Mouse (Mus musculus) hindbrain, embryonic 12.5 days (tissue): Measurements from ENCODE around the gene Tut4. TPM values are rescaled to one million over a fixed set of nuclear protein-coding genes. Genes with fewer than 3 reads are reported as not detected.

Experiments
- ATAC-seq: fragments of 200-750 bp; cut with Nextera tagmentation; 2 replicates; pipeline ENCODE4 v1.8.0; 2017; ENCODE audit warnings: moderate TSS enrichment; ENCODE audit not compliant: low FRiP score
- H3K27ac ChIP-seq: fragments of 300-500 bp; sonication (generic); 2 replicates; pipeline ENCODE4 v1.5.1; 2016; ENCODE audit warnings: mild to moderate bottlenecking
- H3K27me3 ChIP-seq: fragments of 300-500 bp; sonication (generic); 2 replicates; pipeline ENCODE4 v1.6.1; 2016; ENCODE audit warnings: mild to moderate bottlenecking
- H3K36me3 ChIP-seq: fragments of 300-500 bp; sonication (generic); 2 replicates; pipeline ENCODE4 v1.6.1; 2016; ENCODE audit warnings: mild to moderate bottlenecking
- H3K4me1 ChIP-seq: fragments of 300-500 bp; sonication (generic); 2 replicates; pipeline ENCODE4 v1.6.1; 2016
- H3K4me2 ChIP-seq: fragments of 300-500 bp; sonication (generic); replicated peaks from 2 replicates; pipeline ENCODE4 v1.6.1; 2016; ENCODE audit warnings: mild to moderate bottlenecking
- H3K4me3 ChIP-seq: fragments of 300-500 bp; sonication (generic); 2 replicates; pipeline ENCODE4 v1.5.1; 2016; ENCODE audit warnings: mild to moderate bottlenecking
- H3K9ac ChIP-seq: fragments of 300-500 bp; sonication (generic); 2 replicates; pipeline ENCODE4 v1.6.1; 2016; ENCODE audit warnings: mild to moderate bottlenecking, moderate library complexity
- H3K9me3 ChIP-seq: fragments of 300-500 bp; sonication (generic); replicated peaks from 2 replicates; pipeline ENCODE4 v1.6.1; 2016; ENCODE audit warnings: mild to moderate bottlenecking
- WGBS: fragments of 180-500 bp; shearing (Covaris S2); methylation state at CpG from one replicate; pipeline ENCODE4 v1.1.7; 2016; 5-methylcytosine and 5-hydroxymethylcytosine counted together
- polyA plus RNA-seq: library from polyadenylated mRNA; unstranded; fragments of >200 nt; fragmentation: Nextera tagmentation; extraction: Ambion mirVana; gene quantifications from 2 replicates; pipeline ENCODE4 v1.2.1, GENCODE M21; 2016

Gene Tut4
- polyA plus RNA-seq, 1 experiment from 2014 or later = 118 TPM

DNA sequence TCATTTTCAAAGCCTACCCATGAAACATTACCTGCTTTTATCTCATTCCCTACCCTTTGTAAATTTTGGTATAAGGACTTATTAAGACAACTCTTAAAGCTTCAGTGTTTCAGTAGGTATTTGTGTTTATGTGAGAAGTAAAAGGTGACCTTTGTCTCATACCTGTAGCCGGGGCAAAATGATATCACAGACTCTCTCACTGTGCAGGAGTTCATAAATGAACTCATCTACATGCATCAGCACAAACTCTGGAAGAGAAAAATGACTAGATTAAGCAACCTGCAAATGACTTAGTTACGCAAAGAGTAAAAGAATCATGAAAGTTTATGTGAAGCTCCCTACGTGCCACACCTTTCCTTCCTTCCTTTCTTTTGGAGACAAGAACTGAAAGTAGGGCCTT, 113.4 kb downstream of the Tut4 start:
- Histone ChIP-seq H3K4me1 (peaks cover 6% of the 10 kb centered on the region), H3K27me3 (no peaks in the 10 kb centered on the region), H3K27ac (no peak overlapping the region), H3K9me3 (no peaks in the 10 kb centered on the region), H3K9ac (no peak overlapping the region), H3K36me3 (peaks cover 61% of the 10 kb centered on the region), H3K4me2 (no peak overlapping the region), H3K4me3 (no peak overlapping the region)
- 97% methylated on average over 3 of the region's 3 CpGs for WGBS
- ATAC-seq = no peak

DNA sequence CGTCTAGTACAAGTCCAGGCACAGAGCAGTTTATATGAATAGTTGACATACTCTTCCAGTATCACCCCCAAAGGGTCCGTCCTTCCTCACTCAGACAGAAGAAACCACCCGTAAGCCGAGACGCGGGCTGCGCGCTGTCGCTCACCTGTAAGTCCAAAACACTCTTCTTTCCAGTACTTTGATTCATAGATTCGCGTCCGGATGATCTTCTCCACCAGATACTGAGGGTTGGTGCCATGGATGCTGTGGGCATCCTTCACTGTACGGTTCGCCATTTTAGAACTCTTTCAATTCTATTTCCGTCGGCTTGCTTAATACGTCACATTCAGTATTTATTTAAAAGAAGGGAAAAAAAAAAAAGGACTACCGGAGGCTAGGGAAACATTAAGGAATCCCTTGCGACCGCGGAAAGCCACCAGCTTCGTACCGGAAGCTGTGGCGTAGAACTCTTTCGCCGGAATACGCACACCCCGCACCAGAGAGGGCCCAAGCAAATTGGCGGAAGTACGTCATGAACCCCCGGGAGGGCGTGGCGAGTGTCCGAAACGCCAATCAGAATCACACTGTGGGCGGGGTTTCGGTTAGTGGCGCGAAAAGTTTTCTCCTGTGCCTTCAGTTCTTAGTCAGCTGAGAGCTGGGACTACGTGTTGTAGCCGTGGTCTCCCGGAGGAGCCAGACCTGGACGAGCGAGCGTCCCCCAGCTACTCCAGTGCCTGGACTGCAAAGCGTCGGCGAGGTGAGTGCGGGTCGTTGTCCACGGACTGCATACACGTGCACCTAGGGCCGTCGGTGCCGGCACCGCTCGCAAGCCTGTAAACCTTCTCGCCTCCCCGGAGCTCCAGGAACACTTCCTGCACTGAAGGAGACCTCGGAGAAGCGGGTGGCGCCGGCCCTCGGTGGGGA, 119.9 kb downstream of the Tut4 start, which contains the start of the genes Prpf38a and Orc1:
TSS of gene Prpf38a (minus strand) at position 497 of the 903 bp plus-strand sequence.
TSS of gene Orc1 (plus strand) at position 584 of the 903 bp plus-strand sequence.
- peak within 1 kb of the TSS; percentile 96 for H3K4me2 ChIP-seq
- WGBS = under 1% methylated on average over 64 of the region's 64 CpGs
- peaks cover 15% of the 10 kb centered on the region for H3K36me3 ChIP-seq
- H3K9ac ChIP-seq = peak within 1 kb of the TSS; percentile 77
- no peaks in the 10 kb centered on the region for H3K9me3 ChIP-seq
- ATAC-seq = peak; percentile 99
- H3K27me3 ChIP-seq = no peaks in the 10 kb centered on the region
- peak within 1 kb of the TSS; percentile 78 for H3K4me3 ChIP-seq
- peak within 1 kb of the TSS; percentile 71 for H3K27ac ChIP-seq
- peaks cover 21% of the 10 kb centered on the region for H3K4me1 ChIP-seq

DNA sequence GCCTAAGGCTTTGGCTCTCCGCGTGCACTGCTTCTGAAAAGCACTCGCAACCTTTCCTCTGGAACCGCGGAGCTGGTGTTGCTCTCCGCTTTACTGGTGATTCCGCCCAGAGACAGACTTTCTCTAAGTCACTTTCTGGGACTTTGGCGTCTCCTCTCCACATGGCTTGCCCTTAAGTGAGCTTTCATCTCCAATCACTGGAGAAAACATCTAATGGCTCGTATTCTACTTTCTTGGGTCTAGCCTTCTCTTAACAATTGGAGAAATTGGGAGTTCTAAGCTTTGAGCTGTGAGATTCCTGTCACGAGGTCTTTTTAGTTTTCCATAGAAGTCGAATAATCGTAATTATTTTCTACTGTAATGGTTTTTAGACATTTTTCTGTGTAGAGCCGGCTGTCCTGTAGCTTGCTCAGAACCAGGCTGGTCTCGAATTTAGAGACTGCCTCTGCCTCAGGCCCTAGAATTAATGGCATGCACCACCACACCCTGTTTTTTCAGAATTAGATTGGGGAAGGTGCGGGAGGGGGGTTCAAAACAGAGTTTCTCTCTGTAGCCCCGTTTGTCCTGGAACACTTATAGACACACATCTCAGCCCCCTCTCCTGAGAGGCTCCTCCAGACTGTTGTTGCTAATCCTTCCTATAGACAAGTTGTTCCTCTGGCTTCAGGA, 120.7 kb downstream of the Tut4 start:
- no peak overlapping the region for H3K27ac ChIP-seq
- H3K9me3 ChIP-seq = no peaks in the 10 kb centered on the region
- no peak for ATAC-seq
- H3K36me3 ChIP-seq = peaks cover 11% of the 10 kb centered on the region
- H3K9ac ChIP-seq = peak overlapping the region; percentile 63
- peaks cover 21% of the 10 kb centered on the region for H3K4me1 ChIP-seq
- H3K27me3 ChIP-seq = no peaks in the 10 kb centered on the region
- WGBS = under 1% methylated on average over 16 of the region's 16 CpGs
- peak overlapping the region; percentile 96 for H3K4me2 ChIP-seq
- peak overlapping the region; percentile 78 for H3K4me3 ChIP-seq

- H3K4me2 ChIP-seq = no peak overlapping the region
- no peaks in the 10 kb centered on the region for H3K27me3 ChIP-seq
- 93% methylated on average over 2 of the region's 2 CpGs for WGBS
- ATAC-seq = no peak
- H3K4me1 ChIP-seq = no peaks in the 10 kb centered on the region
- H3K9me3 ChIP-seq = no peaks in the 10 kb centered on the region
- no peak overlapping the region for H3K27ac ChIP-seq
- no peak overlapping the region for H3K9ac ChIP-seq
- no peak overlapping the region for H3K4me3 ChIP-seq
- no peaks in the 10 kb centered on the region; the same call in 1 of the 2 replicates for H3K36me3 ChIP-seq
Measured at GRCm38 (mm10) chr4:108593376-108593775, 134.2 kb downstream of the Tut4 start.

DNA sequence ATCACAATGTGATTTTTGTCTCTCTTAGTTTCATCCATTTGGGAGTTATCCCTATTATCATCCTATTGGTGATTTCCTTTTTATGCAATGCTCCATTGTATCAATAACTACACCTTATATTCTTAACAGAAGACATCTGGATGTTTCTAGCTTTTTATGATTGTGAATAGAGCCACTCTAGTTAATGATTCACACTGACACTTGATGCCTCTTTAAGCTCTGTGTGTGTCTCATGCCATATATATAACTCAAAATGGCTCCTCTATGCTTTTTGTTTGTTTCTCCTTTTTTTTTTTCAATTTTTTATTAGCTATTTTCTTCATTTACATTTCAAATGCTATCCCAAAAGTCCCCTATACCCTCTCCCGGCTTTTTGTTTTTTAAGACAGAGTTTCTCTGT, 136.6 kb downstream of the Tut4 start:
- no peak overlapping the region for H3K4me2 ChIP-seq
- H3K36me3 ChIP-seq = peaks cover 6% of the 10 kb centered on the region; the same call in 1 of the 2 replicates
- whole genome bisulfite sequencing = 88% methylated on average over 1 of the region's 1 CpGs
- no peak overlapping the region for H3K27ac ChIP-seq
- no peaks in the 10 kb centered on the region for H3K9me3 ChIP-seq
- H3K27me3 ChIP-seq = no peaks in the 10 kb centered on the region
- H3K9ac ChIP-seq = no peak overlapping the region
- no peak overlapping the region for H3K4me3 ChIP-seq
- no peaks in the 10 kb centered on the region for H3K4me1 ChIP-seq
- no peak for ATAC-seq

- no peak overlapping the region for H3K9ac ChIP-seq
- no peak overlapping the region for H3K4me2 ChIP-seq
- no peaks in the 10 kb centered on the region for H3K27me3 ChIP-seq
- H3K27ac ChIP-seq = no peak overlapping the region
- no peak for ATAC-seq
- H3K4me1 ChIP-seq = no peaks in the 10 kb centered on the region
- no peaks in the 10 kb centered on the region for H3K9me3 ChIP-seq
- 89% methylated on average over 4 of the region's 4 CpGs for WGBS
- H3K36me3 ChIP-seq = peaks cover 18% of the 10 kb centered on the region
- H3K4me3 ChIP-seq = no peak overlapping the region
Measured at GRCm38 (mm10) chr4:108598306-108598705, 139.1 kb downstream of the Tut4 start.

DNA sequence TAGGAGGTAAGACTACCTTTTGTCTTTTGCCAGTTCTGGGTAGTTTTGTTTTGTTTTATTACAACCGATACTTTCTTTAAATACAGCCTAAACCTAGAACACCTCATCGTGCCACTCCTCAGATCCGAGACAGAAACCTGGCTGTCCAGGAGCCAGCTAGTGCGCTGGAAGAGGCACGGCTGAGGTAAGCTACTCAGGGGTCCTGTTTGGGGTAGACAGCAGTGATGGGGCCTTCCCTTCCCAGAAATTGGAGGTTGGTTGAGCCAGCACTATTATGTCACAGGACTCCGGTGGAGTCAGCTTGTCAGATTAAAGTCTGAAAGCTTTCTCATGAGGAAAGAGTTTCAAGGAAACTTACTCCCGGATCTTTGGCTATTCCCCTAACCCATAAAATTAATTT, 142.6 kb downstream of the Tut4 start:
- Histone ChIP-seq H3K4me3 (no peak overlapping the region), H3K4me2 (no peak overlapping the region), H3K4me1 (no peaks in the 10 kb centered on the region), H3K9ac (no peak overlapping the region), H3K27ac (no peak overlapping the region), H3K27me3 (no peaks in the 10 kb centered on the region), H3K9me3 (no peaks in the 10 kb centered on the region), H3K36me3 (peaks cover 46% of the 10 kb centered on the region)
- WGBS = 98% methylated on average over 7 of the region's 7 CpGs
- ATAC-seq = no peak

DNA sequence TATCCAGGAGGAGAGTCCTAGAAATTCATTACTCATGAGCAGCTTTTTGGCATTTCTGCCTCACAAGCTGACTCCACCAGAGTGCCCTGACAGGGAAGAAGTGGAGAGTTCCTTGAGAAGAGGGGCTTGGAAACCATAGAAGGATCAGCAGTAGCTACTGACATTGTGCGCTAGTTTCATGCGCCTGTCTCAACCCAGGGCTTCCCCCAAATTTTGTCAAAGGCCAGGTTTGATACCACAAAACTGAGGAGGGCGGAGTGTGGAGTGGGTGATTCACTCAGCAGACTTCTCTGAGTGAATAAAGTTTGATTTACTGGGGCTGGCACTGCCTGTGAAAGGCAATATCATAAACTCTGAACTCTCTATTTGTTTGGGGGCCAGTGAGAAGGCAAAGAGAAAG, 149.4 kb downstream of the Tut4 start:
- Histone ChIP-seq H3K9ac (no peak overlapping the region), H3K27ac (no peak overlapping the region), H3K4me2 (no peak overlapping the region), H3K4me1 (no peaks in the 10 kb centered on the region), H3K9me3 (no peaks in the 10 kb centered on the region), H3K27me3 (no peaks in the 10 kb centered on the region), H3K36me3 (peaks cover 28% of the 10 kb centered on the region), H3K4me3 (no peak overlapping the region)
- 96% methylated on average over 3 of the region's 3 CpGs for WGBS
- ATAC-seq = no peak

Other genes with a start within 250 kb of the Tut4 start
- gene Zyg11a, start 241.4 kb upstream of the Tut4 start, polyA plus RNA-seq = not detected in 2 replicates
- 31.9 and 32.2 TPM in 2 replicates for gene Zyg11b, start 158.3 kb upstream of the Tut4 start, polyA plus RNA-seq
- gene Coa7, start 131.3 kb upstream of the Tut4 start, polyA plus RNA-seq = 46.6 and 56.9 TPM in 2 replicates
- 3.5 and 5.2 TPM in 2 replicates for gene Shisal2a, start 76.1 kb upstream of the Tut4 start, polyA plus RNA-seq
- 58.2 and 59.8 TPM in 2 replicates for gene Gpx7, start 52.5 kb upstream of the Tut4 start, polyA plus RNA-seq
- 91.8 and 94.5 TPM in 2 replicates for gene Prpf38a, start 119.9 kb downstream of the Tut4 start, polyA plus RNA-seq
- 6.7 and 8.5 TPM in 2 replicates for gene Orc1, start 120.0 kb downstream of the Tut4 start, polyA plus RNA-seq
- gene Cc2d1b, start 160.5 kb downstream of the Tut4 start, polyA plus RNA-seq = 24.7 and 29.7 TPM in 2 replicates